Mouse (Mus musculus) hindbrain, embryonic 15.5 days (tissue): ENCODE results near the gene Wdr76. TPM values are rescaled to one million over a fixed set of nuclear protein-coding genes. Genes with fewer than 3 reads are reported as not detected.

ENCODE experiments used
- ATAC-seq: fragments of 200-750 bp; cut with Nextera tagmentation; 2 replicates; pipeline ENCODE4 v1.8.0; 2017; ENCODE audit warnings: low read depth, moderate number of reproducible peaks, moderate TSS enrichment; ENCODE audit not compliant: low FRiP score
- H3K27ac ChIP-seq: fragments of 300-500 bp; sonication (generic); replicated peaks from 2 replicates; pipeline ENCODE4 v1.5.1; 2015; ENCODE audit warnings: mild to moderate bottlenecking, inconsistent platforms
- H3K27me3 ChIP-seq: fragments of 300-500 bp; sonication (generic); 2 replicates; pipeline ENCODE4 v1.6.1; 2015; ENCODE audit warnings: control low read depth, inconsistent platforms
- H3K36me3 ChIP-seq: fragments of 300-500 bp; sonication (generic); 2 replicates; pipeline ENCODE4 v1.6.1; 2015; ENCODE audit warnings: control low read depth, inconsistent platforms
- H3K4me1 ChIP-seq: fragments of 300-500 bp; sonication (generic); replicated peaks from 2 replicates; pipeline ENCODE4 v1.6.1; 2015; ENCODE audit warnings: control low read depth, inconsistent platforms
- H3K4me2 ChIP-seq: fragments of 300-500 bp; sonication (generic); 2 replicates; pipeline ENCODE4 v1.6.1; 2015; ENCODE audit warnings: moderate library complexity, mild to moderate bottlenecking, inconsistent platforms
- H3K4me3 ChIP-seq: fragments of 300-500 bp; sonication (generic); 2 replicates; pipeline ENCODE4 v1.5.1; 2015; ENCODE audit warnings: mild to moderate bottlenecking, inconsistent platforms
- H3K9ac ChIP-seq: fragments of 300-500 bp; sonication (generic); 2 replicates; pipeline ENCODE4 v1.6.1; 2015; ENCODE audit warnings: inconsistent platforms
- H3K9me3 ChIP-seq: fragments of 300-500 bp; sonication (generic); 2 replicates; pipeline ENCODE4 v1.6.1; 2016; ENCODE audit warnings: control low read depth, inconsistent platforms
- WGBS: fragments of 180-500 bp; shearing (Covaris S2); methylation state at CpG from one replicate; pipeline ENCODE4 v1.1.7; 2015; 5-methylcytosine and 5-hydroxymethylcytosine counted together
- polyA plus RNA-seq: library from polyadenylated mRNA; unstranded; fragments of >200 nt; fragmentation: Nextera tagmentation; extraction: Ambion mirVana; gene quantifications from 2 replicates; pipeline ENCODE4 v1.2.1, GENCODE M21; 2015

Wdr76 gene
- polyA plus RNA-seq, 1 experiment from 2014 or later, result 3.9 TPM

DNA sequence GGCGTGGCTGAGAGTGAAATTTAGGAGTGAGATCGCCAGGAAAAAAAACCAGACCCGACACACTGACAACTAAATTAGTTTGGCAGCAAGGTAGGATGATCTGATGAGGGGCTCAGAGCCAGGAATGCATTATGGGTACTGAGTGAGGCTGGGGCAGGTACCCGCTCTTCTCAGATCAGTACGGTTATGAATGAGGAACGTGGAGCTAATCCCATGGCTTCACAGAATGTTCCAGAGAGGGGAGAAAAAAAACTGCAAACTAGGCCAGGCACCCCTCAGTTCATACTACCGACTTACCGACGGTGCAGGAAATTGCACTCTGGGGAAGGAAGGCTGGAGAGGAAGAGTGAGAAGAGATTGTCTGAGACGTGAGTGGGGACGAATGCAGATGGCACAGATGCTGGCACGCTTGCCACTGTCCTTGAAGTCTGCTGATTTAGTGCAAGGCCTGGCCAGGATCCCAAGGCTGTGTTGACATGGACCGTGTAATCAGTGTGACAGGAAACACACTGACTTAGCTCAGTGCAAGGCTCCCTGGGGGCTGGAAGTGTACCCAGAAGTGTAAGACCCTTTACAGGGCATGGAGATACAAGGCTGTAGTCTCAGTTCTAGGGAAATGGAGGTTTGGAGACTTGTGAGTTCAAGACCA, 77.1 kb downstream of the Wdr76 start:
- 43% methylated on average over 13 of the region's 13 CpGs for WGBS
- H3K9ac ChIP-seq, result no peak overlapping the region
- H3K27ac ChIP-seq, result peak overlapping the region; percentile 23

DNA sequence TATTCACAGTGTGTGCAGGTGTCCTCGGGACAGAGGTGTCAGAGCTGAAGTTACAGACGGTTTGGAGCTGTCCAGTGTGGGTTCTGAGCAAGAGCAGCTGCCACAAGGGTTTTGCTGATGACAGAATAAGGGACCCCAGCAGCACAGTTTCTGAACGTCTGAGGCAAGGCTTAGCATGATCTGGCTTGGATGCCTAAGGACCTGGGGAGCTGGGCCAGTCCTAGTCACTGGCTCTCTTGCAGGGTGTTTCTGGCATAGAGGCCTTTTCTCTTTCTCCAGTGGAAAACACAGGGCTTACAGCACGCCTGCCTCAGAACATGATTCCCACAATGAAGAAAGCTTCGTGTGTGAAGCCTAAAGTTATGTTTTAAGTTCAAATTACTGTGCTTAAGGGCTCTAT, 78.2 kb downstream of the Wdr76 start:
- Histone ChIP-seq H3K4me3 (no peak overlapping the region), H3K4me2 (no peak overlapping the region), H3K4me1 (peaks cover 30% of the 10 kb centered on the region), H3K9ac (no peak overlapping the region), H3K27ac (no peak overlapping the region), H3K9me3 (no peaks in the 10 kb centered on the region), H3K36me3 (no peaks in the 10 kb centered on the region), H3K27me3 (no peaks in the 10 kb centered on the region)
- ATAC-seq, result no peak
- WGBS, result 81% methylated on average over 5 of the region's 5 CpGs

More for the DNA sequence above, 77.1 kb downstream of the Wdr76 start:
- Histone ChIP-seq H3K9me3 (no peaks in the 10 kb centered on the region), H3K4me2 (no peak overlapping the region), H3K27me3 (no peaks in the 10 kb centered on the region), H3K4me1 (peaks cover 23% of the 10 kb centered on the region), H3K36me3 (no peaks in the 10 kb centered on the region), H3K4me3 (no peak overlapping the region)
- ATAC-seq, result peak; percentile 62; the same call in 1 of the 2 replicates

DNA sequence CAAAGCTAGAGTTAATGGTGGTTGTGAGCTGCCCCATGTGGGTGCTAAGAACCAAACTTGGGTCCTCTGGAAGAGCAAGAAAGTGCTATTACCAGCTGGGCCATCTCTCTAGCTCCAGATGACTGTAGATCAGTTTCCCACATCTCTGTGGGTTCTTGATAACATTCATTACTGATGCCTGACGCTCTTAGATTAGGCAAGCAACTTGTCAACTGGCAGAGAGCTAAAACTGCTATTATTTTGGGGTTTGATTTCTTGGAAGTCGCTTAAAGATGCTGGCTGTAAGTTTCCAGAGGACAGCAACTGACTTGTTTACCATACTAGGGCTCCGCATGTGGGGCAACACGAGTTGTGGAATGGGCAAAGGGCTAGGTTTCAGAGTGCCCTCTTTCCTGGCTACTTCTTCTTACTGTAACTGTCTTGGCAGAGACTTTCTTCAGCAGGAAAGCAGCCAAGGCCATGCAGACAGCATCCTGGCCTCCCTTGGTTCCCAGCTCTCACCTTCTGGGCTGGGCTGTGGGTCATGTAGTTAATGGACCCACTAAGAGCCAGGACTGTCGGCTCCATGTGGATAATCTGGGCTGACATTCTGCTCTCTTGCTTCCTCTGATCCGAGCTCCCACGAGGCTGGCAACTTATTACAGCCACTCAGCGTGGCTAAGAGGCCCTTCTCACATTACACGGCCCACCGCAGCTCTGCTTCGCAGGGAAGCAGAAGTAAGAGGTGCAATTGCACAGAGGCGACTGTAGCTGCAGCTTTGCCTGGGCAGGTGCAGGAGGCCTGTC, 81.2 kb downstream of the Wdr76 start:
- H3K9me3 ChIP-seq, result no peaks in the 10 kb centered on the region
- H3K9ac ChIP-seq, result no peak overlapping the region
- no peaks in the 10 kb centered on the region for H3K36me3 ChIP-seq
- no peaks in the 10 kb centered on the region for H3K27me3 ChIP-seq
- no peak overlapping the region for H3K4me2 ChIP-seq
- peak; percentile 46 for ATAC-seq
- peak overlapping the region; percentile 52 for H3K27ac ChIP-seq
- H3K4me3 ChIP-seq, result no peak overlapping the region
- peaks cover 30% of the 10 kb centered on the region for H3K4me1 ChIP-seq
- WGBS, result 36% methylated on average over 12 of the region's 12 CpGs

DNA sequence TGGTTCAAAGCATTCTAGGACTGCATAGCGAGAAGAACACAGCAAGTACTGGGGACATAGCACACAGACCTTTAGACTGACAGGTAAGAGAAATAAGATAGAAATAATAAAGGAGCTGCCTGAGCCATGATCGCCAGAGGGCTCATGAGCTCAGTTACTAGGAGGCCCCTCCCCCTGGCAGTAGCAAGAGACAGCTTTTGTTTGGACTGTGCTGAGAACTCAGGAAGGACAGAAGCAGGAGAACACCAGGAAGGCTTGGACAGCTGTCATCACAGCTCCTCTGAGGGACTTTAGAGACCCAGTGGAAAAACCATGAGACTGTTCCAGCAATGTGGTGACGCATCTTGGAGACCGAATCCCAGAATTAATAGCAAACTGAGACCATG, 81.8 kb downstream of the Wdr76 start:
- H3K27me3 ChIP-seq, result no peaks in the 10 kb centered on the region
- peak; percentile 59; the same call in 1 of the 2 replicates for ATAC-seq
- no peaks in the 10 kb centered on the region for H3K36me3 ChIP-seq
- 30% methylated on average over 4 of the region's 4 CpGs for WGBS
- peaks cover 24% of the 10 kb centered on the region for H3K4me1 ChIP-seq
- H3K9ac ChIP-seq, result no peak overlapping the region
- peak overlapping the region; percentile 52 for H3K27ac ChIP-seq
- H3K4me3 ChIP-seq, result no peak overlapping the region
- no peak overlapping the region for H3K4me2 ChIP-seq
- H3K9me3 ChIP-seq, result no peaks in the 10 kb centered on the region

DNA sequence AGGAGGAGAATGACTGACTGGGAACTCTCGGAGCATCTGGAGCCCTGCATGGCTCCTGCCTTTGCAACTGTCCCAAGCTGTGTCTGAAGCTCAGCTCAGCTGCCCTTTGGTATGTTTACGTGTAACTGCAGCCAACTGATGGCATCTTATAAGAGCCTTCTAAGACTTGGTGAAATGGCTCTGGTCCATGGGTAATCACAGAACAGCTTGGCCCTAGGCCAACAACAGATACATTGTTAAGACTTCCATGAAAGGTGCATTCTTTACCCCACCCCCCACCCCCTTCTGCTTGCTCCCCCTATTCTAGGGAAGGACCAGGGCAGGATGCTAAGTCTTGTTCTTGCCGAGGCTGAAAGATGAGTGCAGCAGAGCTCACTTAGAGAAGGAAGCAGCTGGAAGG, 87.6 kb downstream of the Wdr76 start:
- Histone ChIP-seq H3K4me2 (no peak overlapping the region), H3K4me1 (peaks cover 23% of the 10 kb centered on the region), H3K27me3 (no peaks in the 10 kb centered on the region), H3K36me3 (no peaks in the 10 kb centered on the region), H3K9ac (no peak overlapping the region), H3K27ac (no peak overlapping the region), H3K9me3 (no peaks in the 10 kb centered on the region), H3K4me3 (no peak overlapping the region)
- no peak for ATAC-seq
- 50% methylated on average over 3 of the region's 3 CpGs for WGBS

Other genes starting within 250 kb of the Wdr76 start
- 148 and 171 TPM in 2 replicates for gene Trp53bp1, start 235.3 kb upstream of the Wdr76 start, polyA plus RNA-seq
- 31.2 and 46.4 TPM in 2 replicates for gene Map1a, start 217.1 kb upstream of the Wdr76 start, polyA plus RNA-seq
- gene Ppip5k1, start 151.3 kb upstream of the Wdr76 start, polyA plus RNA-seq, result 19.8 and 21.3 TPM in 2 replicates
- 99.5 and 107 TPM in 2 replicates for gene Ckmt1, start 149.0 kb upstream of the Wdr76 start, polyA plus RNA-seq
- 0.04 and 0.17 TPM in 2 replicates for gene Strc, start 119.6 kb upstream of the Wdr76 start, polyA plus RNA-seq
- 377 and 390 TPM in 2 replicates for gene Pdia3, start 92.9 kb upstream of the Wdr76 start, polyA plus RNA-seq
- 5.3 and 6.2 TPM in 2 replicates for gene Catsper2, start 92.9 kb upstream of the Wdr76 start, polyA plus RNA-seq
- gene Ell3, start 62.4 kb upstream of the Wdr76 start, polyA plus RNA-seq, result 2.2 and 2.4 TPM in 2 replicates
- 281 and 313 TPM in 2 replicates for gene Serf2, start 57.5 kb upstream of the Wdr76 start, polyA plus RNA-seq
- gene Hypk, start 53.4 kb upstream of the Wdr76 start, polyA plus RNA-seq, result 110 and 112 TPM in 2 replicates
- 0.73 and 1.3 TPM in 2 replicates for gene Serinc4, start 49.9 kb upstream of the Wdr76 start, polyA plus RNA-seq
- gene Mfap1b, start 32.7 kb upstream of the Wdr76 start, polyA plus RNA-seq, result 68.0 and 70.6 TPM in 2 replicates
- 29.2 and 30.1 TPM in 2 replicates for gene Mfap1a, start 58 bp upstream of the Wdr76 start, polyA plus RNA-seq